Mouse (Mus musculus): ENCODE measurements around the gene Ercc2. TPM values are rescaled to one million over a fixed set of nuclear protein-coding genes. Genes with fewer than 3 reads are reported as not detected.

Ercc2 gene
- total RNA-seq, 2 experiments from 2014 or later: 39.0 to 39.7 TPM

DNA sequence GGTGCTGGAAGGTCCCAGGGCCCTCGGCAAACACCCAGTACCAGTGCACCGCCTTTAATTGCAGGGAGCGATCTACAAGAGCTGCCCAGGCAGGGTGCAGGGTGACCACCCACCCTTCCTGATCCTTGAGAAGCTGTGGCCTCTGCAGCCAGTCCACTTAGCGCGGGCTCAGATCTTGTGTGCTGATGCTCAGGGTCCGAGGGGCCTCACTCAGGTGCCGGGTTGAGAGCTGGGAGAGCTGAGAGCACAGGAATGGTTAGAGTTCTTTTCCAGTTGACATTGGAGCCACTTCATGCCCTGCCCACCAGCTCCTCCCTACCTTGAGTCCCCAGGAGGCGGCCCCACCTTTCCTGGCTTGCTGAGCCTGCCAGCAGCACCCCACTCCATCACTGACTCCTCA, 12.7 kb downstream of the Ercc2 start:
- intact Hi-C loops (cut with DNase I): no loop called here

GRCm38 (mm10) chr7:19399496-19400280, 17.9 kb downstream of the Ercc2 start:
- intact Hi-C loops (cut with DNase I): loop anchor here (10.0 kb wide), 1 partner anchor 305 kb away; no protein-coding TSS in a partner anchor
- peak in 1 of 2 experiments; percentile 57 for DNase-seq (ENCODE audit: extremely low spot score in 1 of 2, low spot score in 2 of 2)

More for the DNA sequence above, 12.7 kb downstream of the Ercc2 start:
- no peak for DNase-seq (ENCODE audit: extremely low spot score in 1 of 2, low spot score in 2 of 2)

- intact Hi-C loops (cut with DNase I): loop anchor here (10.0 kb wide), 1 partner anchor 304 kb away; no protein-coding TSS in a partner anchor
- DNase-seq (ENCODE audit: extremely low spot score in 1 of 2, low spot score in 2 of 2): no peak
These were observed 19.1 kb downstream of the Ercc2 start for GRCm38 (mm10) chr7:19400946-19401345.

DNA sequence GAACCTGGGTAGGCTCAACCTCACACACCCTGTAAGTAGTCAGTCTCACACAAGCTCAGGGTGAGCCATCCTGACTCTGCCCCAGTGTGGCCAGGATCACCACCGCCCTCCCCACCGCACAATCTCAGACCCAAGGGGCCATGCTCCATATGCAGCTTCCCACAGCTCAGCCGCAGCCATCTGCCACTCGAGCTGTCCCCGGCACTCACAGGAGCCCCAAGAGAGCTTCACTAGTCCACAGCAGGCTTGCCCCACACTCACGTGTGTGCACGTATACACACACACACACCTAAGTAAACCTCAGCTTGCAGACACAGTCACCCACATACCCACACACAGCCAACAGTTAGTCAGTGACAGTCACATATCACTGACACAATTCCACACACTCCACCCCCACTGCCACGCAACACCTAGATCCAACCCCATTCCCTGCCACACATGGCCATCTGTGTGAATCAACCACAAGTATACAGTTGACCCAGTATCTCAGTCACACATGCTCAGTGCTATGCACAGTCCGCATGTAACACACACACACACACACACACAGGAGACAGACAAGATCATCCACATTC, 20.8 kb downstream of the Ercc2 start:
- intact Hi-C loops (cut with DNase I): loop anchor here (10.0 kb wide), 1 partner anchor 302 kb away; no protein-coding TSS in a partner anchor

DNA sequence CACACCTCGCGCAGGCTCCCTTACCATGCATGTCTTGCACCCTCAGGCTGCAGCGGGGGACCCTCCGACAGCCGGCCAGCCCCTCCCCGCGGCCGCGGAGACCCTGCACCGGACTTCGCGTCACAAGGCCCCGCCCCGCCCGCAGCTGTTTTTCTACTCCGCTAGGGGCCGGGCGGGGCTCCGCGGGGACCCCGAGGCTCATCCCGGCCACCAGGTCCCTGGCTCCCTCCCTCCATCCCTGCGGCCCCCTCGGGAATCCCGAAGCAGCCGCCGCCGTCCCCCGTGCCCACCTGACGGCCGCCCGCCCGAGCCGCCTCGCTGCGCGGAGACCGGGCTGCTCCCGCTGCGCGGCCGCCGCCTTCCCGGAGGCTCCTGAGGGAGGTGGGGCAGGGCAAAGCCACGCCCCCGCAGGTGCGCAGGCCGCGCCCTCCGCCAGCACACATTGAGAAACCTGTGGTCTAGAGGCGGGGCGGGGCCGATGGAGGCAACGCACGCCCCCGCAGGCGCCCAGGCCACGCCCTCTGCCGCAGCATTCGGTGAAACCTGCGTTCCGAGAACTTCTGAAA, 22.0 kb downstream of the Ercc2 start, which contains the start of gene Klc3:
TSS of gene Klc3 (minus strand) at position 374 of the 566 bp plus-strand sequence.
- intact Hi-C loops (cut with DNase I): loop anchor here (10.0 kb wide), 1 partner anchor 301 kb away; no protein-coding TSS in a partner anchor
- DNase-seq (ENCODE audit: extremely low spot score in 1 of 2, low spot score in 2 of 2): peak in 1 of 2 experiments; percentile 54

More for the DNA sequence above, 20.8 kb downstream of the Ercc2 start:
- DNase-seq (ENCODE audit: extremely low spot score in 1 of 2, low spot score in 2 of 2): no peak

GRCm38 (mm10) chr7:19404476-19404875, 22.7 kb downstream of the Ercc2 start, which contains the start of gene Ckm:
Ckm (plus strand) TSS chr7:19404776.
- intact Hi-C loops (cut with DNase I): loop anchor here (10.0 kb wide), 1 partner anchor 300 kb away; no protein-coding TSS in a partner anchor
- DNase-seq (ENCODE audit: extremely low spot score in 1 of 2, low spot score in 2 of 2): no peak

DNA sequence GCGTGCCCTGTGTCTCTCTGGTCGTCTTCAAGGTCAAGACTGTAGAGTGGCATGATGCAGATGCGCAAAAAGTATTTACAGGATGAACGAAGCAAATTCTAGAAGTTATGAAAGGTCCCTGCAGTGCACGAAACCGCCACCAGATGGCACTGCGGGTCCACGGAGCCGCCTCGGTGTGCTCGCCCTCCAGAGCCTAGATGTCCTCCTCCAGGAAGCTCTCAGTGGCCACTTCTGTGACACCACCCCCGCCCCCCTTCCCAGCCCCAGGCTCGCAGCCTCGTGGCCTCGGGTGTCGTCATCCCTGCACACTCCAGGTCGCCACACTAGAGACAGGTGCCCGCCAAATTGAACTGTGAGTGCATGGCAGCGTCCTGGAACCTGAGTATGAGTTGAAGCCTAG, 23.6 kb downstream of the Ercc2 start:
- intact Hi-C loops (cut with DNase I): loop anchor here (5.0 to 10.0 kb wide), 2 partner anchors 167 to 299 kb away; no protein-coding TSS in a partner anchor
- peak; percentile 57 to 77 for DNase-seq (ENCODE audit: extremely low spot score in 1 of 2, low spot score in 2 of 2)

DNA sequence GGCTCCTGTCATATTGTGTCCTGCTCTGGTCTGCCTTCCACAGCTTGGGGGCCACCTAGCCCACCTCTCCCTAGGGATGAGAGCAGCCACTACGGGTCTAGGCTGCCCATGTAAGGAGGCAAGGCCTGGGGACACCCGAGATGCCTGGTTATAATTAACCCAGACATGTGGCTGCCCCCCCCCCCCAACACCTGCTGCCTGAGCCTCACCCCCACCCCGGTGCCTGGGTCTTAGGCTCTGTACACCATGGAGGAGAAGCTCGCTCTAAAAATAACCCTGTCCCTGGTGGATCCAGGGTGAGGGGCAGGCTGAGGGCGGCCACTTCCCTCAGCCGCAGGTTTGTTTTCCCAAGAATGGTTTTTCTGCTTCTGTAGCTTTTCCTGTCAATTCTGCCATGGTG, 27.9 kb downstream of the Ercc2 start:
- DNase-seq (ENCODE audit: extremely low spot score in 1 of 2, low spot score in 2 of 2): no peak
- intact Hi-C loops (cut with DNase I): loop anchor here (5.0 to 10.0 kb wide), 2 partner anchors 163 to 295 kb away; no protein-coding TSS in a partner anchor

- intact Hi-C loops (cut with DNase I): no loop called here
- no peak for DNase-seq (ENCODE audit: extremely low spot score in 1 of 2, low spot score in 2 of 2)
These were observed 29.0 kb downstream of the Ercc2 start for GRCm38 (mm10) chr7:19410766-19411344.

- DNase-seq (ENCODE audit: extremely low spot score in 1 of 2, low spot score in 2 of 2): no peak
- intact Hi-C loops (cut with DNase I): no loop called here
These were observed 30.0 kb downstream of the Ercc2 start for GRCm38 (mm10) chr7:19411783-19412182.

DNA sequence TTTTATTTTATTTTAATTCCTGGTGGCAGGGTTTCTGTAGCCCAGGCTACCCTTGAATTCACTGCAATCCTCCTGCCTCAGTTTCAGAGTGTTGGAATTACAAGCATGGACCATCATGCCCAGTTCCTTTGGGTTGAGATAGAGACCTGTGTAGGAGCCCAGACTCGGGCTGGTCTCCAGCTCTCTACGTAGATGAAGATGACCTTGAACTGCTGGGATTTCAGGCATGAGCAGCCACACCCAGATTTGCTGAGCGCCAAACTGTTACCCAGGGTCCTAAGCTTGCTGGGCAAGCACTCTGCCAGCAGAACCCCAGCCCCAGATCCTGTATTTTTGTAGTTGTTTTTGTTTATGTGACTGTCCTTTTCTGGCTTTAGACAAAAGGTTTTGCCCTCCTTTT, 31.7 kb downstream of the Ercc2 start:
- intact Hi-C loops (cut with DNase I): no loop called here
- DNase-seq (ENCODE audit: extremely low spot score in 1 of 2, low spot score in 2 of 2): no peak

GRCm38 (mm10) chr7:19416590-19416989, 34.8 kb downstream of the Ercc2 start:
- peak in 1 of 2 experiments; percentile 36 for DNase-seq (ENCODE audit: extremely low spot score in 1 of 2, low spot score in 2 of 2)
- intact Hi-C loops (cut with DNase I): no loop called here

GRCm38 (mm10) chr7:19420121-19420520, 38.3 kb downstream of the Ercc2 start:
- intact Hi-C loops (cut with DNase I): no loop called here
- DNase-seq (ENCODE audit: extremely low spot score in 1 of 2, low spot score in 2 of 2): no peak

GRCm38 (mm10) chr7:19420821-19421636, 39.2 kb downstream of the Ercc2 start:
- peak; percentile 83 to 94 for DNase-seq (ENCODE audit: extremely low spot score in 1 of 2, low spot score in 2 of 2)
- intact Hi-C loops (cut with DNase I): no loop called here

DNA sequence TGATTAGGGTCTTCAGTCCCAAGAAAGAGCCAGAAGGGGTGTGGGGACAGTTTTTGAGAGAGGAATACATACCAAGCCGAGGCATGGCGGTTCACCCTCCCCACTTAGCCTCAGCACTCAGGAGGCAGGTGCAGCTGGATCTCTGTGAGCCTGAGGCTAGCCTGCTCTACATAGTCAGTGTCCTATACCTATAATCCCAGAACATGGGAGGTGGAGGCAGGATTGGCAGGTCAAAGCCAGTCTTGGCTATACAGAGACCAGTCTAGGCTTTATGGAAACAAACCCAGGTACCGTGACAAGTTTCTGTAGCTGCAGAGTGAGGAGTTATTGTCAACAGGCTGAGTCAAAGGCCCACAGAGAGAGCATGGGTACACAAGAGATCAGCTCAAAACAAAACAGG, 41.3 kb downstream of the Ercc2 start:
- intact Hi-C loops (cut with DNase I): no loop called here

GRCm38 (mm10) chr7:19424051-19424450, 42.2 kb downstream of the Ercc2 start:
- DNase-seq (ENCODE audit: extremely low spot score in 1 of 2, low spot score in 2 of 2): no peak
- intact Hi-C loops (cut with DNase I): no loop called here

More for the DNA sequence above, 41.3 kb downstream of the Ercc2 start:
- no peak for DNase-seq (ENCODE audit: extremely low spot score in 1 of 2, low spot score in 2 of 2)

GRCm38 (mm10) chr7:19426349-19426748, 44.5 kb downstream of the Ercc2 start:
- intact Hi-C loops (cut with DNase I): no loop called here
- DNase-seq (ENCODE audit: extremely low spot score in 1 of 2, low spot score in 2 of 2): no peak

GRCm38 (mm10) chr7:19426888-19427287, 45.1 kb downstream of the Ercc2 start:
- intact Hi-C loops (cut with DNase I): no loop called here
- no peak for DNase-seq (ENCODE audit: extremely low spot score in 1 of 2, low spot score in 2 of 2)
